ENCODE assay signal across 11 mouse cellular contexts in the genomic region with DNA sequence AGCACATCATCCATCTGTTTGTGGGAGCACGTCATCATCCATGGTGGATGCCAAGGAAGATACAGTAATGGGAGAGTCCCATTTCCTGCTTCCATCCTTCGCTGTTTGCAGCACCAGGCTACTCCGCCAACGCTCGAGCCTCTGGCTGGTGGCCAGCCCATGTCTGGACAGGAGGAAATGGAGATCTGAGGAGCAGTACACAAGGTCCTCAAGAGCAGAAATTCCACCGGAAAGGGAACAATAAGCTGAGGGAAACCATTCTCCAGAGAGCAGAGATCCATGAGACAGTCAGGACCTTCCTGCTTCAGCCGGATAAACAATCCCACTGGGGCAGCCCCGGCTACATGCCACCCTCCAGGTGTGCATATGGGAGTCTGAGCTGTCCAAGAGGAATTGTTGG. TPM values are rescaled to one million over a fixed set of nuclear protein-coding genes. Genes with fewer than 3 reads are reported as not detected.
A peak's percentile ranks its signal among the peaks of the same experiment; 100 is the strongest.
DNase-seq lines count a peak whose midpoint lies in the region; ATAC-seq lines count a peak whose summit lies in the region.
"Had no signal": no experiment of that assay in that cellular context is flagged by ENCODE, and none has a peak within 500 bp of the region (broad histone marks: within the 10 kb centered on the region; RNA-seq: fewer than 3 reads in every experiment).

No protein-coding gene starts in this region.

- peak; percentile 65 for DNase-seq in adrenal gland, adult 2 months
- DNase-seq in adrenal gland, postnatal 14 days = peak; percentile 77
- peak; percentile 66 for DNase-seq in heart, postnatal 25 days (ENCODE audit: low spot score)
- peak; percentile 83 to 91 for DNase-seq in lung, adult 18-20 months
- DNase-seq: cerebellum, postnatal 14 days had no signal

- ATAC-seq in megakaryocyte-erythroid progenitor cell, adult 5-6 weeks (replicated peaks; ENCODE audit: low FRiP score, low TSS enrichment, poor library complexity, severe bottlenecking) = no peak
- ATAC-seq in inflammation-experienced regulatory T-cells, adult 6 months = no peak
- ATAC-seq in CD4-positive, CD25-positive, alpha-beta regulatory T cell, adult 4 months = no peak
- ATAC-seq: activated CD4-positive, CD25-positive, alpha-beta regulatory T cell, adult 4 months; intestine, embryonic 16.5 days; midbrain, embryonic 13.5 days had no signal

- intact Hi-C loops in heart, postnatal 25 days (cut with DNase I) = no loop called here

RNA-seq across cellular contexts. Expression of a gene that starts 15.3 kb away (rescaled TPM):
- 1 to 10 TPM; 3.9 to 5.3 TPM for total RNA-seq in adrenal gland, adult 2 months (2021)
- 1.3 and 2.1 TPM in 2 replicates for polyA plus RNA-seq in adrenal gland, adult 2 months (2012; rRNA removed)
- total RNA-seq in adrenal gland, postnatal 14 days (2021) = 2.0 and 2.6 TPM in 2 replicates
- 10 to 100 TPM; 18.3 to 27.6 TPM for total RNA-seq in heart, postnatal 25 days (2021)
- total RNA-seq in megakaryocyte-erythroid progenitor cell, adult 5-6 weeks (2014; fragmentation: Nextera tagmentation) = 0.72 TPM in 1 of 2 replicates, not detected in the other
- 0.94 TPM in 1 of 2 replicates, not detected in the other for total RNA-seq in megakaryocyte-erythroid progenitor cell, adult 5-6 weeks (2017)
- not detected for polyA plus RNA-seq in inflammation-experienced regulatory T-cells, adult 6 months (2017; shearing (Covaris generic))
- polyA plus RNA-seq in CD4-positive, CD25-positive, alpha-beta regulatory T cell, adult 4 months (2017; shearing (Covaris generic)) = under 1 TPM in 1 of 2 experiments, not detected in 1; 0.20 TPM
- polyA plus RNA-seq: activated CD4-positive, CD25-positive, alpha-beta regulatory T cell, adult 4 months had no signal

RNA-seq across cellular contexts. Expression of a gene that starts 28.6 kb away (rescaled TPM):
- 10 to 100 TPM; 37.1 to 47.0 TPM for total RNA-seq in adrenal gland, adult 2 months (2021)
- polyA plus RNA-seq in adrenal gland, adult 2 months (2012; rRNA removed) = 13.3 and 19.6 TPM in 2 replicates
- 38.1 and 39.8 TPM in 2 replicates for total RNA-seq in adrenal gland, postnatal 14 days (2021)
- total RNA-seq in heart, postnatal 25 days (2021) = 10 to 100 TPM; 18.0 to 22.0 TPM
- 23.7 and 28.2 TPM in 2 replicates for total RNA-seq in megakaryocyte-erythroid progenitor cell, adult 5-6 weeks (2014; fragmentation: Nextera tagmentation)
- 20.8 and 29.0 TPM in 2 replicates for total RNA-seq in megakaryocyte-erythroid progenitor cell, adult 5-6 weeks (2017)
- 10 to 100 TPM; 12.2 to 16.5 (median 15.0) TPM for polyA plus RNA-seq in inflammation-experienced regulatory T-cells, adult 6 months (2017; shearing (Covaris generic))
- polyA plus RNA-seq in CD4-positive, CD25-positive, alpha-beta regulatory T cell, adult 4 months (2017; shearing (Covaris generic)) = 10 to 100 TPM; 15.1 to 18.5 TPM

RNA-seq across cellular contexts. Expression of a gene that starts 41.5 kb away (rescaled TPM):
- total RNA-seq in adrenal gland, adult 2 months (2021) = 100 to 1,000 TPM in 1 of 2 experiments, 10 to 100 TPM in 1; 75.4 to 114 TPM
- polyA plus RNA-seq in adrenal gland, adult 2 months (2012; rRNA removed) = 46.5 and 56.7 TPM in 2 replicates
- total RNA-seq in adrenal gland, postnatal 14 days (2021) = 88.6 and 92.6 TPM in 2 replicates
- 10 to 100 TPM; 34.4 to 43.0 TPM for total RNA-seq in heart, postnatal 25 days (2021)
- 52.2 and 78.7 TPM in 2 replicates for total RNA-seq in megakaryocyte-erythroid progenitor cell, adult 5-6 weeks (2014; fragmentation: Nextera tagmentation)
- total RNA-seq in megakaryocyte-erythroid progenitor cell, adult 5-6 weeks (2017) = 46.5 and 50.2 TPM in 2 replicates
- 100 to 1,000 TPM in 1 of 3 experiments, 10 to 100 TPM in 2; 66.7 to 117 (median 68.0) TPM for polyA plus RNA-seq in inflammation-experienced regulatory T-cells, adult 6 months (2017; shearing (Covaris generic))
- 10 to 100 TPM; 62.2 to 84.9 TPM for polyA plus RNA-seq in CD4-positive, CD25-positive, alpha-beta regulatory T cell, adult 4 months (2017; shearing (Covaris generic))
